Comparison of ENCODE assay signal across 9 mouse cellular contexts in the genomic region with DNA sequence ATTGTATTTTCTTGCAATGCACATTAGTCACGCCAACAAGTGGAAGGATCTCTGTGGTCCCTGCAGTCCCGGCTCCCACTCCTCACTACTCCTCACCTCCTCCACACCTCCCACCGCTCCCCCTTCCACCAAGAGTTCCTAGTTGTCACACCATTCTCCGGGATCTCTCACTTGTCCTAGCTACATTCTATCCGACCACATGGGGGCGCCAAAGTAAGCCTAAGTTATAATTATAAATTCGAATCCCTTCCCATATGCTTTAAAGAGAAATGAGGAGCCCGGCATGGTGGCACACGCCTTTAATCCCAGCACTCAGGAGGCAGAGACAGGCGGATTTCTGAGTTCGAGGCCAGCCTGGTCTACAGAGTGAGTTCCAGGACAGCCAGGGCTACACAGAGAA. TPM values are rescaled to one million over a fixed set of nuclear protein-coding genes. Genes with fewer than 3 reads are reported as not detected.
DNase-seq lines count a peak whose midpoint lies in the region; ATAC-seq and TF ChIP-seq lines count a peak whose summit lies in the region.
"Had no signal": no experiment of that assay in that cellular context is flagged by ENCODE, and none has a peak within 500 bp of the region (broad histone marks: within the 10 kb centered on the region; RNA-seq: fewer than 3 reads in every experiment).

No protein-coding gene starts in this region.

- H3K36me3 ChIP-seq in heart, adult 2 months (ENCODE audit: control insufficient read depth, insufficient read depth, low read length): no peaks in the 10 kb centered on the region
- H3K36me3 ChIP-seq in heart, embryonic 11.5 days (ENCODE audit: control insufficient read depth, insufficient read depth, low read length): no peaks in the 10 kb centered on the region
- H3K36me3 ChIP-seq: neural tube, embryonic 12.5 days had no signal

- no peaks in the 10 kb centered on the region for H3K27me3 ChIP-seq in heart, adult 2 months (ENCODE audit: control insufficient read depth, insufficient read depth, low read length)
- H3K27me3 ChIP-seq in heart, embryonic 11.5 days (ENCODE audit: control insufficient read depth, insufficient read depth, low read length): no peaks in the 10 kb centered on the region
- H3K27me3 ChIP-seq: neural tube, embryonic 12.5 days had no signal

- TF ChIP-seq POLR2A in heart, adult 2 months (IDR thresholded peaks at IDR 0.05; ENCODE audit: insufficient read depth, low read depth, low read length): no peak

- H3K27ac ChIP-seq in heart, adult 2 months: no peak overlapping the region
- no peak overlapping the region for H3K27ac ChIP-seq in heart, embryonic 11.5 days (ENCODE audit: low read depth, low read length)
- H3K27ac ChIP-seq in left cerebral cortex, adult 2 months: no peak overlapping the region
- H3K27ac ChIP-seq: neural tube, embryonic 12.5 days had no signal

- no peak overlapping the region for H3K4me3 ChIP-seq in heart, adult 2 months
- H3K4me3 ChIP-seq in heart, embryonic 11.5 days (ENCODE audit: low read depth, low read length): no peak overlapping the region
- no peak overlapping the region for H3K4me3 ChIP-seq in left cerebral cortex, adult 2 months
- H3K4me3 ChIP-seq: neural tube, embryonic 12.5 days had no signal

- no peaks in the 10 kb centered on the region for H3K9me3 ChIP-seq in heart, embryonic 11.5 days (replicated peaks; ENCODE audit: control insufficient read depth, low read length)
- H3K9me3 ChIP-seq: neural tube, embryonic 12.5 days had no signal

- ATAC-seq in heart, embryonic 11.5 days (replicated peaks; ENCODE audit: insufficient number of reproducible peaks, low FRiP score, low TSS enrichment): no peak

- peak; percentile 20 to 50 for DNase-seq in heart, adult 2 months
- DNase-seq in CD4-positive, CD25-positive, alpha-beta regulatory T cell, adult 2 months (ENCODE audit: low read depth, low spot score): peak; percentile 74
- DNase-seq in adrenal gland, postnatal 25 days: peak; percentile 65
- DNase-seq in gastrocnemius, adult 8-10 months (ENCODE audit: low spot score in 2 of 2): peak; percentile 16 to 27
- DNase-seq in left cerebral cortex, adult 2 months (ENCODE audit: extremely low spot score in 1 of 2, low spot score in 2 of 2): peak; percentile 47 to 49
- peak; percentile 51 for DNase-seq in retina, embryonic 14.5 days (ENCODE audit: low spot score)
- DNase-seq in urinary bladder, postnatal 36 days (ENCODE audit: low spot score in 2 of 2): peak; percentile 2 to 40

- no peak for TF ChIP-seq EP300 in heart, adult 2 months (IDR thresholded peaks at IDR 0.05; ENCODE audit: insufficient read depth, low read depth, low read length)

- H3K9ac ChIP-seq in heart, adult 2 months (ENCODE audit: low read depth, low read length): no peak overlapping the region
- H3K9ac ChIP-seq in heart, embryonic 11.5 days (ENCODE audit: low read depth, low read length): no peak overlapping the region
- H3K9ac ChIP-seq: neural tube, embryonic 12.5 days had no signal

- intact Hi-C loops in heart, adult 2 months (cut with DNase I): loop anchor here (1.0 kb wide), 1 partner anchor 32 kb away; no protein-coding TSS in a partner anchor
- intact Hi-C loops in left cerebral cortex, adult 2 months (cut with DNase I): loop anchor here (1.0 kb wide), 1 partner anchor 32 kb away; no protein-coding TSS in a partner anchor

- H3K4me2 ChIP-seq in heart, embryonic 11.5 days: no peak overlapping the region
- H3K4me2 ChIP-seq: neural tube, embryonic 12.5 days had no signal

- WGBS in heart, adult 2 months: 49% methylated on average over 11 of the region's 11 CpGs
- WGBS in heart, embryonic 11.5 days (ENCODE audit: insufficient replicate concordance): 57% methylated on average over 11 of the region's 11 CpGs

- H3K4me1 ChIP-seq in heart, adult 2 months (ENCODE audit: control insufficient read depth, insufficient read depth, low read length): no peaks in the 10 kb centered on the region
- H3K4me1 ChIP-seq in heart, embryonic 11.5 days (ENCODE audit: control insufficient read depth, insufficient read depth, low read length): no peaks in the 10 kb centered on the region
- H3K4me1 ChIP-seq: neural tube, embryonic 12.5 days had no signal

- peak; percentile 72 for TF ChIP-seq CTCF in heart, adult 2 months (IDR thresholded peaks at IDR 0.05)
- peak; percentile 59 for TF ChIP-seq CTCF in left cerebral cortex, adult 2 months (IDR thresholded peaks at IDR 0.05)

- no peaks in the 10 kb centered on the region for H3K79me2 ChIP-seq in heart, adult 2 months (replicated peaks; ENCODE audit: control insufficient read depth, insufficient read depth, low read length)

RNA-seq across cellular contexts. Expression of a gene that starts 12.5 kb away (rescaled TPM):
- total RNA-seq in heart, adult 2 months (2021): not detected
- polyA plus RNA-seq in heart, adult 2 months (2012; rRNA removed): not detected in 2 replicates
- not detected in 2 replicates for polyA plus RNA-seq in heart, embryonic 11.5 days (2014; fragmentation: Nextera tagmentation; extraction: Ambion mirVana)
- not detected in 2 replicates for total RNA-seq in adrenal gland, postnatal 25 days (2021)
- not detected for total RNA-seq in gastrocnemius, adult 8-10 months (2022)
- under 1 TPM; 0.30 to 0.32 TPM for total RNA-seq in left cerebral cortex, adult 2 months (2021)
- polyA plus RNA-seq: neural tube, embryonic 12.5 days had no signal

Comparison
In these comparisons a context has a peak if more than half of its experiments do, and no peak if none do; other contexts are left out.
1. DNase-seq: peak in every context shown above with its lines; median percentile 74 in CD4-positive, CD25-positive, alpha-beta regulatory T cell, adult 2 months; 65 in adrenal gland, postnatal 25 days; 51 in retina, embryonic 14.5 days; 48 in left cerebral cortex, adult 2 months; 35 in heart, adult 2 months; 22 in gastrocnemius, adult 8-10 months; 21 in urinary bladder, postnatal 36 days.